Mouse (Mus musculus): ENCODE results near the gene Afap1. TPM values are rescaled to one million over a fixed set of nuclear protein-coding genes. Genes with fewer than 3 reads are reported as not detected.

Afap1 gene
- polyA plus RNA-seq, 1 experiment from 2014 or later: 15.4 TPM

DNA sequence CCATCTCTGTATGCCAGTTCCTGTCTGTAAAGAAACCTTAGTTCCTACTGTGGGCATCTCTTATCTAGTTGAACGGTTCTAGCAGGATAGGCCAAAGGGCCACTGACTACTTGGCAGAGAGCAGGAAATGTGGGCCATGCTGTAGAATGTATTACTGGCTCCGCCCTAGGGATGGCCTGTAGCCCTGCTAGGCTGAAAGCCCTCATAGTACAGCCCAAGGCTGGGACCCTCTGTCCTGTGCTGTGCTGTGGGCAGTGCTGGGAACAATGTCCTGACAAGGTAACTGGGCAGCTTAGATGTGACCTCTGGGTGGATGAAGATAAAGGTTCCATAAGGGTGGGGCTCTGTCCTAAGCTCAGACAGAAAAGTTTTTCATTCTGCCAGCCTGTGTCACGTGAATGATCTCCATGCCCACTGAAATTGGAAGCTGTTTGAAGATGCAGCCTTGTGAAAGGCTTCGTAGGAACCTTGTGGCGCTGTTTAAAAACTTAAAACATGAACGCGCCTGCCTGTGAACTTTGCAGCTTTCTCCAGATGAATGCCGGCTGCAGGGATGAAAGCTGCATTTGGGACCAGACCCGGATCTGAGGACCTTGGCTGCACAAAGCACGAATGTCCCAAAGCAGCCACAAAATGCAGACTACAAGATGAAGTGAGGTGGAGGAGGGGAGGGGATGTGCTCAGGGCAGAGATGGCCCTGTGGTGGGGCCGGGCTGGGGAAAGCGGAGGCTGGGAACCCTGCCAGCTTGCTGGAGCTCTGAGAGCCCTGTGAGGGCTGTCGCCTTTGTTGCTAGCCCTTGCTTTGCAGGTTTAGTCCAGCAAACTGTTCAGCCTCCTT, 147.5 kb downstream of the Afap1 start:
- H3K9me3 ChIP-seq: no peaks in the 10 kb centered on the region
- peaks cover 8% of the 10 kb centered on the region; the same call in 1 of the 2 replicates for H3K36me3 ChIP-seq
- H3K27ac ChIP-seq: peak overlapping the region; percentile 77
- WGBS: 62% methylated on average over 13 of the region's 13 CpGs
- H3K4me2 ChIP-seq: 0 out of 2 replicates have a peak overlapping the region, but pooled peaks have one; percentile 6
- H3K4me1 ChIP-seq (replicated peaks): peaks cover 20% of the 10 kb centered on the region
- H3K9ac ChIP-seq (replicated peaks): 0 out of 2 replicates have a peak overlapping the region, but pooled peaks have one; percentile 12
- H3K4me3 ChIP-seq (replicated peaks): no peak overlapping the region
- peak; percentile 60 for ATAC-seq (ENCODE audit: insufficient number of reproducible peaks, insufficient read depth, low FRiP score, low TSS enrichment, low read depth)
- H3K27me3 ChIP-seq: no peaks in the 10 kb centered on the region

GRCm38 (mm10) chr5:36041236-36041562, 148.1 kb downstream of the Afap1 start:
- Histone ChIP-seq H3K27me3 (no peaks in the 10 kb centered on the region), H3K9ac (replicated peaks) (0 out of 2 replicates have a peak overlapping the region, but pooled peaks have one; percentile 12), H3K4me3 (replicated peaks) (no peak overlapping the region), H3K4me2 (0 out of 2 replicates have a peak overlapping the region, but pooled peaks have one; percentile 6), H3K4me1 (replicated peaks) (peaks cover 20% of the 10 kb centered on the region), H3K36me3 (peaks cover 8% of the 10 kb centered on the region; the same call in 1 of the 2 replicates), H3K27ac (peak overlapping the region; percentile 77), H3K9me3 (no peaks in the 10 kb centered on the region)
- ATAC-seq (ENCODE audit: insufficient number of reproducible peaks, insufficient read depth, low FRiP score, low TSS enrichment, low read depth): peak; percentile 12; the same call in 1 of the 2 replicates

DNA sequence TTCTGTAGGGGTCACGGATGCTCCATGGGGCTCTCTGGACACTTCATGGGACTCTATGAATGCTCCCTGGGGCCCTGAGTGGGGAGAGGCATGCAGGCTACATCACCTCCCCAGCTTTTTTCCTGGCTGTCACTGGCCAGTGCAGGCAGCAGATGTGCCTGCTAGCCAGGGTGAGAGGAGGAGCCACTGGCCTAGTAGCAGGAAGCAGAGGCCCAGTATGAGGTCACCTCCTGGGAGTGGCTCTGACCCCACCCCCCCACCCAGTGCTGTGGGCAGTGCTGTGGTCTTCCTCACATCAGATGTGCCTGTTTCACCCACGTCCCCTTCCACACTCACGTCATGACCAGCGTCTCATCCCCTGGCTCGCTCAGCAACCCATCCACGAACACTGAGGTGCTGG, 148.6 kb downstream of the Afap1 start:
- peaks cover 8% of the 10 kb centered on the region; the same call in 1 of the 2 replicates for H3K36me3 ChIP-seq
- 89% methylated on average over 6 of the region's 6 CpGs for WGBS
- no peak overlapping the region for H3K4me2 ChIP-seq
- no peaks in the 10 kb centered on the region for H3K27me3 ChIP-seq
- no peak overlapping the region for H3K9ac ChIP-seq (replicated peaks)
- peak overlapping the region; percentile 77 for H3K27ac ChIP-seq
- H3K4me3 ChIP-seq (replicated peaks): no peak overlapping the region
- ATAC-seq (ENCODE audit: insufficient number of reproducible peaks, insufficient read depth, low FRiP score, low TSS enrichment, low read depth): no peak
- H3K9me3 ChIP-seq: no peaks in the 10 kb centered on the region
- H3K4me1 ChIP-seq (replicated peaks): peaks cover 20% of the 10 kb centered on the region

DNA sequence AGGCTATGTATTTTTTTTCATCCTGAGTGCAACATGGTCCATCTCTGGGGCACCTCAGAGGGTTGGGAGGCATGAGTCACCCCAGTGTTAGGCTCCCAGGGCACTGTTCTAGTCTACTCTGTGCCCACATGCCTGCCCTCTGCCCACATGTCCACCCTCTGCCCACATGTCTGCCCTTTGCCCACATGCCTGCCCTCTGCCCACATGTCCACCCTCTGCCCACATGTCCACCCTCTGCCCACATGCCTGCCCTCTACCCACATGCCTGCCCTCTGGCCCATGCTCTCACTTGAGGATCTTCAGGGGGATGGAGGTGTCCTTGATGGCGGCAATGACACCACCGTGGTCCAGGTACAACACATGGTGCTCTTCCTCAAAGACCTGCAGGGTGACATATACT, 150.0 kb downstream of the Afap1 start:
- ATAC-seq (ENCODE audit: insufficient number of reproducible peaks, insufficient read depth, low FRiP score, low TSS enrichment, low read depth): no peak
- no peak overlapping the region for H3K4me3 ChIP-seq (replicated peaks)
- H3K9me3 ChIP-seq: no peaks in the 10 kb centered on the region
- H3K4me2 ChIP-seq: no peak overlapping the region
- peaks cover 3% of the 10 kb centered on the region; the same call in 1 of the 2 replicates for H3K36me3 ChIP-seq
- no peaks in the 10 kb centered on the region for H3K27me3 ChIP-seq
- peaks cover 20% of the 10 kb centered on the region for H3K4me1 ChIP-seq (replicated peaks)
- WGBS: 90% methylated on average over 2 of the region's 2 CpGs
- H3K27ac ChIP-seq: no peak overlapping the region
- no peak overlapping the region for H3K9ac ChIP-seq (replicated peaks)

Other genes with a start within 250 kb of the Afap1 start
- 3.4 and 4.5 TPM in 2 replicates for gene Htra3, start 213.5 kb upstream of the Afap1 start, polyA plus RNA-seq (2016; fragmentation: Nextera tagmentation; extraction: Ambion mirVana)
- 4.3 and 5.6 TPM in 2 replicates for gene Sh3tc1, start 153.3 kb upstream of the Afap1 start, polyA plus RNA-seq (2016; fragmentation: Nextera tagmentation; extraction: Ambion mirVana)
- gene Ablim2, start 135.4 kb upstream of the Afap1 start, polyA plus RNA-seq (2016; fragmentation: Nextera tagmentation; extraction: Ambion mirVana): 1.1 TPM in 2 replicates

All from limb, embryonic 12.5 days (tissue).